8 mouse cellular contexts compared by ENCODE assay signal in the genomic region with DNA sequence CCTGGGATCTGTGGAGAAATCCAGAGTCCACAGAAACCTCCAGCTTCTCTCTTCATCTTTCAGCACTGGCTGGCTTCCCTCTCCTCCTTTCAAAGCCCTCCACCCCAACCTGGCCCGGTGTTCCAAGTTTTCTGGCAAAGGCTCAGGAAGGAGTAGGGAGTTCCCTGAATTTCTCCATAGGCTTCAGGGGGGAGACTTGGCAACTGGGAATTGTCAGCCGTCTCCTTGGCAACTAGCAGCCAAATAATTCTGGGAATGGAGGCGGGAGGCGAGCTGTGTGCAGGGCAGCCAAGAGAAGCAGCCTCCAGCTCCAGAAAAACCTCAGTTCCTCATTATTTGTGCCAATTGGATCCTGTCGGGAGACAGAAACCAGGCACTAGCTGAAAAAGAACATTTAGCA. TPM values are rescaled to one million over a fixed set of nuclear protein-coding genes. Genes with fewer than 3 reads are reported as not detected.
DNase-seq lines count a peak whose midpoint lies in the region; ATAC-seq lines count a peak whose summit lies in the region.

No protein-coding gene starts in this region.

- H3K27me3 ChIP-seq in heart, embryonic 15.5 days, result no peaks in the 10 kb centered on the region
- no peaks in the 10 kb centered on the region for H3K27me3 ChIP-seq in midbrain, embryonic 16.5 days (ENCODE audit: control insufficient read depth, insufficient read depth, low read depth, low read length)

- no peak overlapping the region for H3K4me3 ChIP-seq in heart, embryonic 15.5 days
- H3K4me3 ChIP-seq in midbrain, embryonic 16.5 days (ENCODE audit: low read depth, low read length), result no peak overlapping the region

- H3K36me3 ChIP-seq in heart, embryonic 15.5 days, result no peaks in the 10 kb centered on the region
- no peaks in the 10 kb centered on the region for H3K36me3 ChIP-seq in midbrain, embryonic 16.5 days (ENCODE audit: control insufficient read depth, insufficient read depth, low read length)

- peaks cover 16% of the 10 kb centered on the region for H3K4me1 ChIP-seq in heart, embryonic 15.5 days (replicated peaks)
- H3K4me1 ChIP-seq in midbrain, embryonic 16.5 days (ENCODE audit: control insufficient read depth, insufficient read depth, low read length), result peaks cover 13% of the 10 kb centered on the region

- ATAC-seq in heart, embryonic 15.5 days (replicated peaks; ENCODE audit: insufficient number of reproducible peaks, insufficient read depth, low FRiP score, low read depth), result peak; percentile 83
- ATAC-seq in midbrain, embryonic 16.5 days, result peak; percentile 88
- no peak for ATAC-seq in megakaryocyte, adult 5-6 weeks (ENCODE audit: poor library complexity, severe bottlenecking)

- no peaks in the 10 kb centered on the region for H3K9me3 ChIP-seq in heart, embryonic 15.5 days (replicated peaks)
- H3K9me3 ChIP-seq in midbrain, embryonic 16.5 days (replicated peaks; ENCODE audit: control insufficient read depth, low read length, poor library complexity, severe bottlenecking), result no peaks in the 10 kb centered on the region

- H3K4me2 ChIP-seq in heart, embryonic 15.5 days, result peak overlapping the region; percentile 30; the same call in 1 of the 2 replicates
- 0 out of 2 replicates have a peak overlapping the region, but pooled peaks have one; percentile 21 for H3K4me2 ChIP-seq in midbrain, embryonic 16.5 days (ENCODE audit: low read length)

- H3K27ac ChIP-seq in heart, embryonic 15.5 days, result peak overlapping the region; percentile 70
- H3K27ac ChIP-seq in midbrain, embryonic 16.5 days (ENCODE audit: low read length), result peak overlapping the region; percentile 62

- intact Hi-C loops in left cerebral cortex, postnatal 10 days (cut with DNase I), result loop anchor here (5.0 kb wide), 2 partner anchors 101 to 236 kb away; partner anchors contain the start of gene Cdon

- DNase-seq in 3134 (ENCODE audit: extremely low read depth, insufficient read length, low spot score), result peak; percentile 34
- DNase-seq in adipocyte (ENCODE audit: low spot score), result peak; percentile 85
- peak; percentile 73 for DNase-seq in fat pad, adult 2 months (ENCODE audit: extremely low read depth, low read depth, low spot score)
- peak; percentile 53 to 62 for DNase-seq in left cerebral cortex, postnatal 10 days (ENCODE audit: extremely low spot score in 1 of 2, low spot score in 2 of 2)
- DNase-seq in spleen, postnatal 36 days (ENCODE audit: low spot score in 2 of 2), result no peak

- H3K9ac ChIP-seq in heart, embryonic 15.5 days, result no peak overlapping the region
- H3K9ac ChIP-seq in midbrain, embryonic 16.5 days (ENCODE audit: low read depth, low read length), result no peak overlapping the region

- 52% methylated on average over 5 of the region's 5 CpGs for WGBS in heart, embryonic 15.5 days
- 9% methylated on average over 5 of the region's 5 CpGs for WGBS in midbrain, embryonic 16.5 days

RNA-seq across cellular contexts. Expression of gene Gm1113, which starts 5.5 kb away (rescaled TPM):
- not detected in 2 replicates for polyA plus RNA-seq in heart, embryonic 15.5 days (2015; fragmentation: Nextera tagmentation; extraction: Ambion mirVana)
- not detected for total RNA-seq in left cerebral cortex, postnatal 10 days (2021)
- polyA plus RNA-seq in midbrain, embryonic 16.5 days (2015; fragmentation: Nextera tagmentation; extraction: Ambion mirVana), result not detected in 2 replicates
- not detected in 2 replicates for total RNA-seq in megakaryocyte, adult 5-6 weeks (2015)
- total RNA-seq in megakaryocyte, adult 5-6 weeks (2017), result not detected in 2 replicates

RNA-seq across cellular contexts. Expression of gene Ddx25, which starts 34.8 kb away (rescaled TPM):
- polyA plus RNA-seq in heart, embryonic 15.5 days (2015; fragmentation: Nextera tagmentation; extraction: Ambion mirVana), result 0.69 and 0.91 TPM in 2 replicates
- total RNA-seq in left cerebral cortex, postnatal 10 days (2021), result 10 to 100 TPM; 16.4 to 16.6 TPM
- 31.0 and 32.4 TPM in 2 replicates for polyA plus RNA-seq in midbrain, embryonic 16.5 days (2015; fragmentation: Nextera tagmentation; extraction: Ambion mirVana)
- 0.09 and 0.11 TPM in 2 replicates for total RNA-seq in megakaryocyte, adult 5-6 weeks (2015)
- 0.04 TPM in 1 of 2 replicates, not detected in the other for total RNA-seq in megakaryocyte, adult 5-6 weeks (2017)

RNA-seq across cellular contexts. Expression of gene Pus3, which starts 34.9 kb away (rescaled TPM):
- polyA plus RNA-seq in heart, embryonic 15.5 days (2015; fragmentation: Nextera tagmentation; extraction: Ambion mirVana), result 11.1 and 12.1 TPM in 2 replicates
- total RNA-seq in left cerebral cortex, postnatal 10 days (2021), result 10 to 100 TPM; 11.4 to 12.9 TPM
- polyA plus RNA-seq in midbrain, embryonic 16.5 days (2015; fragmentation: Nextera tagmentation; extraction: Ambion mirVana), result 14.4 and 15.0 TPM in 2 replicates
- 9.8 and 12.2 TPM in 2 replicates for total RNA-seq in megakaryocyte, adult 5-6 weeks (2015)
- total RNA-seq in megakaryocyte, adult 5-6 weeks (2017), result 14.0 and 14.6 TPM in 2 replicates

RNA-seq across cellular contexts. Expression of gene Pate2, which starts 46.5 kb away (rescaled TPM):
- 0.23 and 0.39 TPM in 2 replicates for polyA plus RNA-seq in heart, embryonic 15.5 days (2015; fragmentation: Nextera tagmentation; extraction: Ambion mirVana)
- total RNA-seq in left cerebral cortex, postnatal 10 days (2021), result under 1 TPM; 0.79 to 0.81 TPM
- polyA plus RNA-seq in midbrain, embryonic 16.5 days (2015; fragmentation: Nextera tagmentation; extraction: Ambion mirVana), result 1.2 and 1.3 TPM in 2 replicates
- 0.51 and 0.75 TPM in 2 replicates for total RNA-seq in megakaryocyte, adult 5-6 weeks (2015)
- not detected in 2 replicates for total RNA-seq in megakaryocyte, adult 5-6 weeks (2017)

RNA-seq across cellular contexts. Expression of gene Hyls1, which starts 46.7 kb away (rescaled TPM):
- polyA plus RNA-seq in heart, embryonic 15.5 days (2015; fragmentation: Nextera tagmentation; extraction: Ambion mirVana), result 13.6 and 15.3 TPM in 2 replicates
- 1 to 10 TPM; 8.5 to 8.6 TPM for total RNA-seq in left cerebral cortex, postnatal 10 days (2021)
- 16.0 and 17.9 TPM in 2 replicates for polyA plus RNA-seq in midbrain, embryonic 16.5 days (2015; fragmentation: Nextera tagmentation; extraction: Ambion mirVana)
- 15.7 and 20.1 TPM in 2 replicates for total RNA-seq in megakaryocyte, adult 5-6 weeks (2015)
- 17.5 and 20.6 TPM in 2 replicates for total RNA-seq in megakaryocyte, adult 5-6 weeks (2017)

Comparison
In these comparisons a context has a peak if more than half of its experiments do, and no peak if none do; other contexts are left out.
1. DNase-seq: peak in 3134 (single experiment), adipocyte (single experiment), fat pad, adult 2 months (single experiment) and left cerebral cortex, postnatal 10 days (2 of 2); none in spleen, postnatal 36 days (0 of 2).
2. RNA of gene Ddx25, which starts 34.8 kb away (total RNA-seq): 16.4 to 16.6 TPM in left cerebral cortex, postnatal 10 days; 0.04 to 0.11 TPM in megakaryocyte, adult 5-6 weeks; every median in the first group is over 10 times any median in the second.